In genomic region chr4:45508469-45508868, GRCm38 (mm10) we compare ENCODE assay signal across 12 mouse cellular contexts. TPM values are rescaled to one million over a fixed set of nuclear protein-coding genes. Genes with fewer than 3 reads are reported as not detected.
A peak's percentile ranks its signal among the peaks of the same experiment; 100 is the strongest.
DNase-seq lines count a peak whose midpoint lies in the region; ATAC-seq and TF ChIP-seq lines count a peak whose summit lies in the region.
"Had no signal": no experiment of that assay in that cellular context is flagged by ENCODE, and none has a peak within 500 bp of the region (broad histone marks: within the 10 kb centered on the region; RNA-seq: fewer than 3 reads in every experiment).

No protein-coding gene starts in this region.

- intact Hi-C loops in left cerebral cortex, adult 2 months (cut with DNase I) = no loop called here
- intact Hi-C loops in left cerebral cortex, postnatal 10 days (cut with DNase I) = no loop called here

- 52% methylated on average over 6 of the region's 6 CpGs for WGBS in embryonic facial prominence, embryonic 11.5 days
- 19% methylated on average over 6 of the region's 6 CpGs for WGBS in heart, embryonic 14.5 days
- WGBS in midbrain, embryonic 16.5 days = 24% methylated on average over 6 of the region's 6 CpGs

- peak overlapping the region; percentile 10; the same call in 1 of the 2 replicates for H3K9ac ChIP-seq in embryonic facial prominence, embryonic 11.5 days (replicated peaks; ENCODE audit: low read length)
- peak overlapping the region; percentile 67 for H3K9ac ChIP-seq in heart, embryonic 14.5 days (ENCODE audit: low read length)
- peak overlapping the region; percentile 37; the same call in 1 of the 2 replicates for H3K9ac ChIP-seq in midbrain, embryonic 16.5 days (ENCODE audit: low read depth, low read length)
- H3K9ac ChIP-seq: limb, embryonic 13.5 days had no signal

- ATAC-seq in embryonic facial prominence, embryonic 11.5 days (replicated peaks; ENCODE audit: insufficient number of reproducible peaks, low FRiP score, low TSS enrichment, low read depth) = no peak
- ATAC-seq in heart, embryonic 14.5 days (ENCODE audit: insufficient number of reproducible peaks, insufficient read depth, low FRiP score, low read depth) = no peak
- peak; percentile 33; the same call in 1 of the 2 replicates for ATAC-seq in midbrain, embryonic 16.5 days
- no peak for ATAC-seq in megakaryocyte, adult 5-6 weeks (ENCODE audit: poor library complexity, severe bottlenecking)
- ATAC-seq: Patski had no signal

- no peaks in the 10 kb centered on the region for H3K36me3 ChIP-seq in embryonic facial prominence, embryonic 11.5 days (replicated peaks; ENCODE audit: control insufficient read depth, insufficient read depth, low read depth, low read length)
- no peaks in the 10 kb centered on the region for H3K36me3 ChIP-seq in heart, embryonic 14.5 days (ENCODE audit: control insufficient read depth, insufficient read depth, low read length)
- no peaks in the 10 kb centered on the region for H3K36me3 ChIP-seq in midbrain, embryonic 16.5 days (ENCODE audit: control insufficient read depth, insufficient read depth, low read length)
- H3K36me3 ChIP-seq: limb, embryonic 13.5 days had no signal

- H3K27me3 ChIP-seq in embryonic facial prominence, embryonic 11.5 days (ENCODE audit: control insufficient read depth, insufficient read depth, low read length) = no peaks in the 10 kb centered on the region
- H3K27me3 ChIP-seq in heart, embryonic 14.5 days (ENCODE audit: control insufficient read depth, insufficient read depth, low read length) = no peaks in the 10 kb centered on the region
- no peaks in the 10 kb centered on the region for H3K27me3 ChIP-seq in midbrain, embryonic 16.5 days (ENCODE audit: control insufficient read depth, insufficient read depth, low read depth, low read length)
- H3K27me3 ChIP-seq: limb, embryonic 13.5 days; Patski had no signal

- TF ChIP-seq CTCF in left cerebral cortex, adult 2 months (IDR thresholded peaks at IDR 0.05) = no peak

- H3K4me1 ChIP-seq in embryonic facial prominence, embryonic 11.5 days (ENCODE audit: control insufficient read depth, insufficient read depth, low read length) = peaks cover 32% of the 10 kb centered on the region
- H3K4me1 ChIP-seq in heart, embryonic 14.5 days (ENCODE audit: control insufficient read depth in 2 of 2, insufficient read depth in 2 of 2, low read length in 2 of 2) = peaks cover 74 to 93% of the 10 kb centered on the region in 2 experiments
- H3K4me1 ChIP-seq in midbrain, embryonic 16.5 days (ENCODE audit: control insufficient read depth, insufficient read depth, low read length) = peaks cover 17% of the 10 kb centered on the region

- H3K4me2 ChIP-seq in embryonic facial prominence, embryonic 11.5 days (ENCODE audit: low read depth, low read length) = no peak overlapping the region
- H3K4me2 ChIP-seq in heart, embryonic 14.5 days (ENCODE audit: low read length) = peak overlapping the region; percentile 54
- no peak overlapping the region for H3K4me2 ChIP-seq in midbrain, embryonic 16.5 days (ENCODE audit: low read length)
- H3K4me2 ChIP-seq: limb, embryonic 13.5 days had no signal

- no peaks in the 10 kb centered on the region for H3K9me3 ChIP-seq in embryonic facial prominence, embryonic 11.5 days (replicated peaks; ENCODE audit: control insufficient read depth, low read length)
- no peaks in the 10 kb centered on the region for H3K9me3 ChIP-seq in heart, embryonic 14.5 days (ENCODE audit: control insufficient read depth, low read length)
- no peaks in the 10 kb centered on the region for H3K9me3 ChIP-seq in midbrain, embryonic 16.5 days (replicated peaks; ENCODE audit: control insufficient read depth, low read length, poor library complexity, severe bottlenecking)
- H3K9me3 ChIP-seq: limb, embryonic 13.5 days had no signal

- DNase-seq in left cerebral cortex, adult 2 months (ENCODE audit: extremely low spot score in 1 of 2, low spot score in 2 of 2) = peak in 1 of 2 experiments; percentile 53
- DNase-seq in left cerebral cortex, postnatal 10 days (ENCODE audit: extremely low spot score in 1 of 2, low spot score in 2 of 2) = no peak
- peak; percentile 17 for DNase-seq in embryonic facial prominence, embryonic 11.5 days (ENCODE audit: low spot score)
- no peak for DNase-seq in adrenal gland, postnatal 10 days
- no peak for DNase-seq in adrenal gland, adult 8-10 months
- DNase-seq: thymus, adult 2 months had no signal

- H3K4me3 ChIP-seq in left cerebral cortex, adult 2 months = no peak overlapping the region
- H3K4me3 ChIP-seq in embryonic facial prominence, embryonic 11.5 days (ENCODE audit: low read depth, low read length) = no peak overlapping the region
- no peak overlapping the region for H3K4me3 ChIP-seq in heart, embryonic 14.5 days (ENCODE audit: control insufficient read depth in 1 of 2, insufficient read depth in 1 of 2, low read depth in 1 of 2, low read length in 2 of 2)
- H3K4me3 ChIP-seq in midbrain, embryonic 16.5 days (ENCODE audit: low read depth, low read length) = no peak overlapping the region
- H3K4me3 ChIP-seq: limb, embryonic 13.5 days; myocyte had no signal

- peak overlapping the region; percentile 69; the same call in 1 of the 2 replicates for H3K27ac ChIP-seq in left cerebral cortex, adult 2 months
- H3K27ac ChIP-seq in embryonic facial prominence, embryonic 11.5 days (replicated peaks; ENCODE audit: low read depth, low read length) = no peak overlapping the region
- H3K27ac ChIP-seq in heart, embryonic 14.5 days (replicated peaks in 1 of 2; ENCODE audit: control insufficient read depth in 1 of 2, insufficient read depth in 1 of 2, low read depth in 2 of 2, low read length in 2 of 2) = peak overlapping the region; percentile 88 to 99
- peak overlapping the region; percentile 47; the same call in 1 of the 2 replicates for H3K27ac ChIP-seq in midbrain, embryonic 16.5 days (ENCODE audit: low read length)
- H3K27ac ChIP-seq: limb, embryonic 13.5 days had no signal

RNA-seq across cellular contexts. Expression of gene Shb, which starts 23.8 kb away (rescaled TPM):
- 10 to 100 TPM; 11.0 to 11.6 TPM for total RNA-seq in left cerebral cortex, adult 2 months (2021)
- 10 to 100 TPM; 13.1 to 18.7 TPM for total RNA-seq in left cerebral cortex, postnatal 10 days (2021)
- polyA plus RNA-seq in embryonic facial prominence, embryonic 11.5 days (2014; fragmentation: Nextera tagmentation; extraction: Ambion mirVana) = 5.8 and 7.5 TPM in 2 replicates
- 15.3 and 19.0 TPM in 2 replicates for polyA plus RNA-seq in heart, embryonic 14.5 days (2014; fragmentation: Nextera tagmentation; extraction: Ambion mirVana)
- polyA plus RNA-seq in midbrain, embryonic 16.5 days (2015; fragmentation: Nextera tagmentation; extraction: Ambion mirVana) = 3.5 and 4.2 TPM in 2 replicates
- total RNA-seq in adrenal gland, postnatal 10 days (2021) = 10 to 100 TPM; 40.4 to 72.5 TPM
- total RNA-seq in megakaryocyte, adult 5-6 weeks (2015) = 3.7 and 3.9 TPM in 2 replicates
- total RNA-seq in megakaryocyte, adult 5-6 weeks (2017) = 1.8 and 3.3 TPM in 2 replicates
- 100 to 1,000 TPM in 2 of 4 experiments, 10 to 100 TPM in 2; 39.5 to 104 (median 79.0) TPM for total RNA-seq in adrenal gland, adult 8-10 months (2022)

Comparison
In these comparisons a context has a peak if more than half of its experiments do, and no peak if none do; other contexts are left out.
1. H3K9ac ChIP-seq: peak in every context shown above with its lines; median percentile 67 in heart, embryonic 14.5 days; 37 in midbrain, embryonic 16.5 days; 10 in embryonic facial prominence, embryonic 11.5 days.